Mouse (Mus musculus) thymus, postnatal 0 days (tissue): ENCODE results near the gene Mylk. TPM values are rescaled to one million over a fixed set of nuclear protein-coding genes. Genes with fewer than 3 reads are reported as not detected.

Experiments
- DNase-seq: peaks from one replicate; pipeline ENCODE4 v3.0.0-alpha.2; 2015; ENCODE audit warnings: low spot score
- polyA plus RNA-seq: library from polyadenylated mRNA; unstranded; fragments of >200 nt; fragmentation: Nextera tagmentation; extraction: Ambion mirVana; gene quantifications from 2 replicates; pipeline ENCODE4 v1.2.1, GENCODE M21; 2015

Mylk gene
- polyA plus RNA-seq, 1 experiment from 2014 or later = 5.2 TPM

- no peak for DNase-seq
Observed at GRCm38 (mm10) chr16:34839704-34840331, 94.8 kb downstream of the Mylk start.

GRCm38 (mm10) chr16:34844783-34845182, 99.8 kb downstream of the Mylk start:
- no peak for DNase-seq

GRCm38 (mm10) chr16:34847638-34848037, 102.6 kb downstream of the Mylk start:
- no peak for DNase-seq

GRCm38 (mm10) chr16:34854066-34854465, 109.1 kb downstream of the Mylk start:
- DNase-seq = no peak

DNA sequence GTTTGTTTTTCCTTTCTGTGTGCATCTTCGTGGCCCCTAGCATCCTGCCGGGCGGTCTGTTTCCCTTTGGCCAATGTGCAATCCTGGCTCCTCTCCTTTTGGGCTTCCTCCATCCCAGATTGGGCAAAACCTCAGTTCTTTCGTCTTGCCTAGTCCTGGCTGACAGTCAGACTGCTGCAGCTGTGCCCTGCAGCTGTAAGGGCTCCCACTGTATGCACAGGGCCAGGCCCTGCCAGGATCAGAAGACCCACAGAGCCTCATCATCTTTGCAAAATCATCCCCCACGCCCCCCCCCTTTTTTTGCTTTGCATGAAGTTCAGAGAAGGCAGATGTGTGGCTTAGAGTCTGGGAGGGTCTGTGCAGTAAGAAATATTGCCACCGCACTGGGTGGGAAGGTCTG, 110.1 kb downstream of the Mylk start:
- peak; percentile 51 for DNase-seq

DNA sequence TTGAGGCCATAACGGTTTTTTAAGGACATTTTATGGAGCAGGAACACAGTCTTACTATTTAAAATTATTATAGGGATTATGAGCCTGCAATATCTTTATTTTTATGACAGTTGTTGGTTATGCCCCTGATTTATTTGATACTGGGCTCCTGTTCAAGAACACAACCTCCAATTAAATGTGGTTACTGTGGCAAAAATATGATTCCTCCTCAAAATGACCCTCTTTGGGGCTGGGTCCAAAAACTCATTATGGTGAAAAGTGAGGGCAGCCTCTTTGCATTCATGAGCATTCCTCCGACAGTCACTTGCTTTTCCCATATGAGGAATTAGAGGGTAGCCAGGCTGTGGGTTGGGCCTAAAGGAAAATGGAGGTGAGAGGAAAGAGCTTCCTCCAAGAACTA, 110.7 kb downstream of the Mylk start:
- no peak for DNase-seq

DNA sequence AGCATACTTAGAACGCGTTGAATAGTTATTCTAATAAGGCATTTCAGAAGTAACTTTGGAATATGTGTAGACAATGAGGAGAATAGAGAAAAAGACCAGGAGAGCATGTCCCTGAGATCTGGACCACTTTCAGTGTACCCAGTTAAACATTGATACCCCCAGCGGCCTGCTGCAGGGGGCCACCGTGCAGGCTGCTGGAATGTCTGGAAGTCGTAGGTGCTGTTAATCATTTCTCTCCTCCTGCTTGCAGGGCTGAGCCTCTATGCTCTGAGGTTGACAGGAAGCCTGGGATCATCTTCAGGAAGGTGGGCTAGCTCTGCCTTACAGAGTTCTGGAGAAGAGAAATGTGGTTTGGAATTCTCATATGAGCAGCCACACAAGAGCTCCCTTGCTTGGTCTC, 112.6 kb downstream of the Mylk start:
- DNase-seq = no peak

- no peak for DNase-seq
Observed at GRCm38 (mm10) chr16:34860761-34861160, 115.8 kb downstream of the Mylk start.

DNA sequence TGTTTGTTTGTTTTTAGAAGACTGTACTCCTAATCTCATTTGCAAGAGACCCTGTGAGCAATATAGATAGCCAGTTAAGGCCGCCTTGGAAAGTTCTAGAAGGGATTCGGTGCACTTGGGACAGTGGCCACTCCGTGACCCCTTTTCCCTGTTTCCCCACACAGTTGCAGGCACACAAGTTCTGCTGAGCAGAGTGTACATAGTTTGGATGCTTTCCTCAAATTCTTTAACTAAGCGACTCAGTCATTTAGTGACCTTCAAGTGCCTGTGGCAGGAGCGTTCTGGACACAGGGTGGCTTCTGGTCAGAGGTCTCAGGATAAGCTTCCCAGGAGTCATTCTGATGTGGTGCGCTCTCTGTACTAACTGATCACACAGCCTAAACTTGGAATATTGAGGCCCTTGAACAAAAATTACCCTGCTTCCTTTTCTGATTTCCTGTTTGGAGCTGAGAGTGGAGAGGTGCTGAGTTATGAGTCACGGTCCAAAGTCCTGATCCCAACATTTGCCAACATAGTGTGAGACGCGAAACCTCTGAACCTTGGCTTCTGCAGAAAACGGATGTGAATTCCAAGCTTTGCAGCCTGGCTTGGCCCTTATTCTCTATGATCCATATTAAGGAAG, 116.8 kb downstream of the Mylk start:
- no peak for DNase-seq

DNA sequence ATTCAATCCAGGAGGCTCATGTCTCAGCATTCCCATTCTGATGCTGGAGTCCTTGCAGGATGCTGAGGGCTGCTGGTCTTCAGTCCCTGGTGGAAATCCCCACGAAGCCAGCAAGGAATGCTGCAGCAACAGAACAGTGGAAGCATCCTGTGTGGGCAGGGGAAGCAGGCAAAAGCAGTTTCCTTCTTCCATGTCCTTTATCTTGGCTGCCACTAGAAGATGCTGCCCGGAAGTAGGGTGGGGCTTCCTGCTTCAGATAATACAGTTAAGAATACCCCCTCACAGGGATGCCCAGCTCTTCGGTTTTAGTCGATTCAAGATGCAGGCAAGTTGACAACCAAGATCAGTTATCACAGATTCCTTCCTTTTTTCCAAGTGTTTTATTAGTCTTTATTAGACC, 120.4 kb downstream of the Mylk start:
- no peak for DNase-seq

GRCm38 (mm10) chr16:34867217-34867616, 122.2 kb downstream of the Mylk start:
- DNase-seq = peak; percentile 27

DNA sequence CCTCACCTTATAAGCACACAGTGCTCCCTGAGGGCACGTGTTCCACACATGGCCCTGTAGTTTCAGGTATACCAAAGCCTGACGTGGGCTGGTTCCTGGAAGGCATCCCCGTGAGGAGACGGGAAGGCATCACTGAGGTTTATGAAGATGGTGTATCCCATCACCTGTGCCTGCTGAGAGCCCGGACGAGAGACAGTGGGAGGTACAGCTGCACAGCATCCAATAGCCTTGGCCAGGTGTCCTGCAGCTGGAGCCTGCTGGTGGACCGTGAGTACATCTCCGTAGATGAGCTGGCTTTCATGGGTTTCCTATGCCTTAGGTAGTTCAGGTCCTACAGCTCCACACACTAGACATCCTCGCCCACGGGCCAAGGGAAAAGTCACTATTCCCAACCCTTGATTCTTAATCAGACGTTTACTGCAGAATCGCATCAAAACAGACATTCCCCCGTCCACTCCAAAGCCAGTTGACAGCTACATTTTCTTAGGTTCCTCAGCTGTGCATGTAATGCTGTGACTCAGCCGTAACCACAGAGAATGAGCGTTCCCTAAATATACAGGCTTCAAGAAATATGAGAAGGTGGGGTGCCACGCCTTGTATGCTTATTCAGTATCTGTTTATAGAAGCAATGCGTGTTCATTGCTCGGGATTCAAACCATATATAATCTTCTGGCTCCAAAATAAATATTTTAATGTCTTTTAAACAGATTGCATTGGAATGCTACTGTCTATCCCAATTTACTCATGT, 135.2 kb downstream of the Mylk start:
- no peak for DNase-seq

DNA sequence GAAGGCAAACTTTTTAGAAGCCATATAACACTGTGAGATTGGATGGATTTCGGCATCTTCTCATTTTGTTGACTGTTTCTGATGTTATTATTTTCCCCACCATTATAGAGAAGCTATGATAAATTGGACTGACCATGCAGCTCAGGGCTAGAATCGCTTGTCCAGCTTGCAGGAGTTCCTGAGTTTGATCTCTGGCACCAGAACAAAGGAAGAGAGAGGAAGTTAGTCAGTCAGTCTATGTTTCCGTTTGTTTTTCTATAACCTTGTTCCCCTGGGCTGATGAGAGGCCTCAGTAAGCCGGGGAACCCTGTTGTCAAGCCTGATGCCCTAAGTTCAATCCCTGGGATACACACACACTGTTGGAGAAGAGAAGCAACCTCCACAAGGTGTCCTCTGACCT, 135.8 kb downstream of the Mylk start:
- DNase-seq = no peak

DNA sequence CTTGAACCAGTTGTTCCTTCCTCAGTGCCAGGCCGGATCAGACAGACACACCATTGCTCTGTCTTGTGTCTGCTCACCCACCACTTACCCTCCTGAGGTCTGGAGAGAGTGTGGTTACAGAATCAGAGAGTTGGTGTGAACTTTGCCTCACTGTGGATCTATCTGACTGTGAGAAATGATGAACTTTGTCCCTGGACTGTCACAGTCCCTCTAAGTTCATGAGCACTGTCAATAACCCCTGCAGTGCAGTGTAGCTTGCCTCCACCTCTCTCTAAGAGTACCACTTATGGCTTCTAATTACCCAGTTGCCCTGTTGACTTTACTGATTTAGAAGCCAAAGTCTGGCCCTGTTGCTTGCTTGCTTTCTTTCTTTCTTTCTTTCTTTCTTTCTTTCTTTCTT, 142.0 kb downstream of the Mylk start:
- DNase-seq = no peak

GRCm38 (mm10) chr16:34894016-34894415, 149.0 kb downstream of the Mylk start:
- no peak for DNase-seq

- DNase-seq = no peak
Observed at GRCm38 (mm10) chr16:34895916-34896315, 150.9 kb downstream of the Mylk start.

DNA sequence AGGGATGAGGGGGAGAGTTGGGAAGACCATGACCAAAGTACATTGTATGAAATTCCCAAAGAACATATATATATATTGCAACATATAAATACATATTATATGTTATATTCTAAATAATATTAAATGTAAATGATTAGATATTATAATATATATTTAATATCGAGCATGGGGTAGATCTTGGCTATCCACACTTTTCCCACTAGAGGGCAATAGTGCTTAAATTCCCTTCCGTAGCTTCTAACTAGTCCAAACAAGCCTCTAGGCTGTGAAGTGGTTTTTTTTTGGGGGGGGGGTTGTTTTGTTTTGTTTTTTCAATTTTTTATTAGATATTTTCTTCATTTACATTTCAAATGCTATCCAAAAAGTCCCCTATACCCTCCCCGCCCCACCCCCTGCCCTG, 152.0 kb downstream of the Mylk start:
- no peak for DNase-seq

DNA sequence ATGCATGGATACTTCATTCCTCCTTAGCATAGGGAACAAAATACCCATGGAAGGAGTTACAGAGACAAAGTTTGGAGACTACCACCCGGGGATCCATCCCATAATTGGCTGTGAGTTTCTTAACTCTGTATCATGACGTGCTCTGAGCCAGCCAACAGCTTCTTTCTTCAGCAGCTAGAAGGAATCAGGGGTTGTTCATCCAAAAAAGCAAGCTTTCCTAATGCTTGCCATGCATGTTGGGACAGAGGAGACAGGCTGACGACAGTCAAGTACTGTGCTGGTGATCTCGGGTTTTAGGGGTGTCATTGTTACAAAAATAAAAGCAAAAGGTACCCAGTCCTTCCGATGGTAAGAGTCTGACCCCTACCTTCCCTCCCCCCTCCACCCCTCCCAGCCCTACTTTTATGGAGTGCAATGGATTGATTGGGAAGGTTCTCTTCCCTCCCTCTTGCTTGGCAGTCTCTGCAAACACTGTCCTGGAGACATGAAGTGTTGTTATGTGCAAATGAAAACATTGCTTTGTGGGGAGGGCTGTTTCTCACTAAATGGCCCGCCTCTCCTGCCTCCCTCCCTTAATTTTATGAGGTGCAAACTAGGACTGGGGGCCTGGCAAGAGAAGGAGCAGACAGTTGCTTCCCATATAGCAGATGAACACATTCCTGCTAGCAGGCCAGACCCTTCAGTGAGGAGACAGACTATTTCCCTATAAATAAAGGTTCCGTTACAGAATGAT, 153.2 kb downstream of the Mylk start:
- DNase-seq = no peak

- no peak for DNase-seq
Observed at GRCm38 (mm10) chr16:34899071-34899808, 154.2 kb downstream of the Mylk start.

DNA sequence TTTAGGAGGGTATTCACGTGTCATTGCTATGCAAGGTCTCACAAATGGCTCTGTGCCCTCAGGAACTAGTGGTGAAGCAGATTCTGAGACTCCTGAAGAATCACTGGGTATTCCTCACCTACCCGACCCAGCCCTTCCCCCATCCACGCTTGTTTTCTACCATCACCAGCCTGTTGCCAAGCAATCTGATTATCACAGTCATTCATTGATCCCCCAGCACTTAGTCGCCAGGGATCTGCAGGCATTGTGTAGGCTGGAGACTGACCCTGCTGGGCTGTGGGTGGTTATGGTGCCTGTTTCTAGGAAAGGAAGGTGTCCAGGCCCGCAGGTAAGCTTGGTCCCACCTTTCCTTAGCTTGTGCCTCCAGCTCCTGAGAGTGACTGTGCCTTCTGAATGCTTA, 155.0 kb downstream of the Mylk start:
- no peak for DNase-seq

GRCm38 (mm10) chr16:34900471-34900870, 155.5 kb downstream of the Mylk start:
- DNase-seq = no peak
